Mouse (Mus musculus) lung, adult 10 weeks (tissue): ENCODE data around the gene Kcnk15. TPM values are rescaled to one million over a fixed set of nuclear protein-coding genes. Genes with fewer than 3 reads are reported as not detected.

Experiments
- polyA plus RNA-seq: library from polyadenylated mRNA; stranded (reverse); fragments of 350-450 nt; fragmentation: Illumina TruSeq; extraction: RNeasy Lipid Tissue Mini Kit (QIAGEN cat#74804); gene quantifications from one replicate; pipeline ENCODE4 v1.2.3, GENCODE M21; 2014; ENCODE audit warnings: low read depth, low replicate concordance; ENCODE audit not compliant: insufficient read depth

Gene Kcnk15
- not detected for polyA plus RNA-seq

GRCm38 (mm10) chr2:163853461-163853901 is at the start of gene Kcnk15:
Gene Kcnk15 (plus strand): TSS chr2:163853651.

GRCm38 (mm10) chr2:163820607-163821006 is 32.8 kb upstream of the Kcnk15 start, which contains the start of gene Ccn5:
Gene Ccn5 (plus strand): TSS chr2:163820861.

Other genes with a start within 250 kb of the Kcnk15 start
- 365 TPM for gene Serinc3, start 208.5 kb upstream of the Kcnk15 start, polyA plus RNA-seq
- 80.5 TPM for gene Pkig, start 195.3 kb upstream of the Kcnk15 start, polyA plus RNA-seq
- gene Ada, start 103.4 kb upstream of the Kcnk15 start, polyA plus RNA-seq, result 3.5 TPM
- gene Ccn5, start 32.8 kb upstream of the Kcnk15 start, polyA plus RNA-seq, result 44.0 TPM
- gene Rims4, start 65.0 kb downstream of the Kcnk15 start, polyA plus RNA-seq, result 0.11 TPM
- 116 TPM for gene Ywhab, start 141.3 kb downstream of the Kcnk15 start, polyA plus RNA-seq
- gene Pabpc1l, start 171.8 kb downstream of the Kcnk15 start, polyA plus RNA-seq, result 0.37 TPM
- gene Stk4, start 216.7 kb downstream of the Kcnk15 start, polyA plus RNA-seq, result 30.1 TPM
- gene Tomm34, start 217.5 kb downstream of the Kcnk15 start, polyA plus RNA-seq, result 22.2 TPM